Mouse (Mus musculus) MEL (cell line): Measurements from ENCODE around the gene Tmem242. TPM values are rescaled to one million over a fixed set of nuclear protein-coding genes. Genes with fewer than 3 reads are reported as not detected.

Experiments used
- DNase-seq: peaks from one replicate; pipeline ENCODE4 v3.0.0; 2011; ENCODE audit warnings: low read depth, low spot score
- H3K27ac ChIP-seq: 2 replicates; pipeline ENCODE4 v1.5.1; 2012; ENCODE audit warnings: low read depth, mild to moderate bottlenecking, control low read depth, low read length, moderate library complexity; ENCODE audit not compliant: control insufficient read depth
- H3K27me3 ChIP-seq, 2 experiments: fragments of 150-350 bp in 1 of 2; sonication (generic) in 1 of 2; 2 replicates each; pipeline ENCODE4 v1.6.1; 2012; ENCODE audit warnings: low read length in 2 of 2, mild to moderate bottlenecking in 2 of 2, improper control_type of control experiment in 1 of 2, moderate library complexity in 1 of 2; ENCODE audit not compliant: insufficient read depth in 2 of 2, control insufficient read depth in 1 of 2
- H3K36me3 ChIP-seq, 2 experiments: 2 replicates each; pipeline ENCODE4 v1.6.1; 2012 to 2014; ENCODE audit warnings: low read length in 2 of 2, improper control_type of control experiment in 1 of 2, inconsistent platforms in 1 of 2, mild to moderate bottlenecking in 1 of 2; ENCODE audit not compliant: insufficient read depth in 2 of 2, control insufficient read depth in 1 of 2
- H3K4me1 ChIP-seq, 2 experiments: fragments of 150-350 bp in 1 of 2; sonication (generic) in 1 of 2; 2 replicates each; pipeline ENCODE4 v1.6.1; 2012; ENCODE audit warnings: low read length in 2 of 2, improper control_type of control experiment in 1 of 2, mild to moderate bottlenecking in 1 of 2; ENCODE audit not compliant: insufficient read depth in 2 of 2, control insufficient read depth in 1 of 2
- H3K4me3 ChIP-seq, 2 experiments: fragments of 150-350 bp in 1 of 2; sonication (generic) in 1 of 2; 2 replicates each; pipeline ENCODE4 v1.5.1; 2012; ENCODE audit warnings: low read depth in 2 of 2, low read length in 2 of 2, mild to moderate bottlenecking in 2 of 2, moderate library complexity in 2 of 2, control low read depth in 1 of 2, improper control_type of control experiment in 1 of 2; ENCODE audit not compliant: control insufficient read depth in 1 of 2, insufficient read depth in 1 of 2
- H3K79me2 ChIP-seq: 2 replicates; pipeline ENCODE4 v1.6.1; 2012; ENCODE audit warnings: mild to moderate bottlenecking, low read length, moderate library complexity; ENCODE audit not compliant: control insufficient read depth, poor library complexity, insufficient read depth
- H3K9ac ChIP-seq: 2 replicates; pipeline ENCODE4 v1.6.1; 2012; ENCODE audit warnings: low read depth, mild to moderate bottlenecking, control low read depth, low read length, moderate library complexity; ENCODE audit not compliant: control insufficient read depth, poor library complexity, severe bottlenecking
- H3K9me3 ChIP-seq: fragments of 150-350 bp; sonication (generic); replicated peaks from 2 replicates; pipeline ENCODE4 v1.6.1; 2012; ENCODE audit warnings: mild to moderate bottlenecking, low read length, improper control_type of control experiment, moderate library complexity; ENCODE audit not compliant: insufficient read depth
- CTCF ChIP-seq, 3 experiments: IDR thresholded peaks in 2 of 3; conservative IDR thresholded peaks in 1 of 3; 2 replicates each; pipeline ENCODE4 v1.5.1; 2011 to 2012; ENCODE audit warnings: low read length in 3 of 3, low read depth in 2 of 3, mild to moderate bottlenecking in 2 of 3, improper control_type of control experiment in 1 of 3, inconsistent platforms in 1 of 3, mixed read lengths in 1 of 3, moderate library complexity in 1 of 3; ENCODE audit not compliant: control insufficient read depth in 1 of 3, insufficient read depth in 1 of 3, poor library complexity in 1 of 3, severe bottlenecking in 1 of 3
- E2F4 ChIP-seq: IDR thresholded peaks from 2 replicates; pipeline ENCODE4 v1.6.1; 2011; ENCODE audit warnings: low read depth, low read length, improper control_type of control experiment, borderline replicate concordance
- ELF1 ChIP-seq: IDR thresholded peaks from 2 replicates; pipeline ENCODE4 v1.6.1; 2014; ENCODE audit warnings: low read depth, mild to moderate bottlenecking, inconsistent platforms, low read length, improper control_type of control experiment, moderate library complexity
- EP300 ChIP-seq, 2 experiments: IDR thresholded peaks; 2 replicates each; pipeline ENCODE4 v1.6.1; 2011; ENCODE audit warnings: improper control_type of control experiment in 2 of 2, low read length in 2 of 2, low read depth in 1 of 2, mild to moderate bottlenecking in 1 of 2
- ETS1 ChIP-seq: IDR thresholded peaks from 2 replicates; pipeline ENCODE4 v1.6.1; 2012; ENCODE audit warnings: low read depth, mild to moderate bottlenecking, inconsistent platforms, low read length, improper control_type of control experiment, moderate library complexity
- GABPA ChIP-seq: IDR thresholded peaks from 2 replicates; pipeline ENCODE4 v1.6.1; 2012; ENCODE audit warnings: low read depth, mild to moderate bottlenecking, inconsistent platforms, low read length, improper control_type of control experiment, moderate library complexity
- GATA1 ChIP-seq: IDR thresholded peaks from 2 replicates; pipeline ENCODE4 v1.6.1; 2011; ENCODE audit warnings: low read depth, low read length, improper control_type of control experiment
- JUND ChIP-seq: IDR thresholded peaks from 2 replicates; pipeline ENCODE4 v1.6.1; 2011; ENCODE audit warnings: low read depth, mild to moderate bottlenecking, improper control_type of control experiment, low read length
- MAX ChIP-seq: IDR thresholded peaks from 2 replicates; pipeline ENCODE4 v1.6.1; 2011; ENCODE audit warnings: low read length, improper control_type of control experiment
- MEF2A ChIP-seq: IDR thresholded peaks from 2 replicates; pipeline ENCODE4 v1.6.1; 2014; ENCODE audit warnings: low read depth, mild to moderate bottlenecking, inconsistent platforms, low read length, improper control_type of control experiment; ENCODE audit not compliant: poor library complexity, insufficient replicate concordance, severe bottlenecking; ENCODE audit errors: extremely low read depth
- MXI1 ChIP-seq: IDR thresholded peaks from 2 replicates; pipeline ENCODE4 v1.6.1; 2011; ENCODE audit warnings: mild to moderate bottlenecking, low read depth, low read length, improper control_type of control experiment
- MYB ChIP-seq: IDR thresholded peaks from 2 replicates; pipeline ENCODE4 v1.6.1; 2011; ENCODE audit warnings: mild to moderate bottlenecking, low read depth, low read length, improper control_type of control experiment
- MYC ChIP-seq: IDR thresholded peaks from 2 replicates; pipeline ENCODE4 v1.6.1; 2011; ENCODE audit warnings: low read depth, mild to moderate bottlenecking, low read length, improper control_type of control experiment, moderate library complexity
- NELFE ChIP-seq: IDR thresholded peaks from 2 replicates; pipeline ENCODE4 v1.6.1; 2011; ENCODE audit warnings: low read depth, low read length, improper control_type of control experiment
- POLR2A ChIP-seq, 2 experiments: IDR thresholded peaks; 2 replicates each; pipeline ENCODE4 v1.6.1; 2011 to 2012; ENCODE audit warnings: low read length in 2 of 2, mild to moderate bottlenecking in 2 of 2, control low read depth in 1 of 2, improper control_type of control experiment in 1 of 2, low read depth in 1 of 2, moderate library complexity in 1 of 2; ENCODE audit not compliant: control insufficient read depth in 1 of 2, insufficient read depth in 1 of 2, poor library complexity in 1 of 2
- POLR2AphosphoS2 ChIP-seq: IDR thresholded peaks from 2 replicates; pipeline ENCODE4 v1.6.1; 2011; ENCODE audit warnings: low read length, improper control_type of control experiment
- RCOR1 ChIP-seq: IDR thresholded peaks from 2 replicates; pipeline ENCODE4 v1.6.1; 2012; ENCODE audit warnings: low read depth, mild to moderate bottlenecking, inconsistent platforms, low read length, improper control_type of control experiment
- SIN3A ChIP-seq: IDR thresholded peaks from 2 replicates; pipeline ENCODE4 v1.6.1; 2012; ENCODE audit warnings: low read length, improper control_type of control experiment, inconsistent platforms
- SMC3 ChIP-seq: IDR thresholded peaks from 2 replicates; pipeline ENCODE4 v1.6.1; 2011; ENCODE audit warnings: low read depth, low read length, improper control_type of control experiment
- TAL1 ChIP-seq: IDR thresholded peaks from 2 replicates; pipeline ENCODE4 v1.6.1; 2012; ENCODE audit warnings: mild to moderate bottlenecking, inconsistent platforms, low read length, moderate library complexity, mixed read lengths
- TBP ChIP-seq: IDR thresholded peaks from 2 replicates; pipeline ENCODE4 v1.8.0; 2011; ENCODE audit warnings: low read depth, low read length, improper control_type of control experiment
- TCF12 ChIP-seq: IDR thresholded peaks from 2 replicates; pipeline ENCODE4 v1.6.1; 2014; ENCODE audit warnings: low read depth, mild to moderate bottlenecking, inconsistent platforms, low read length, improper control_type of control experiment, moderate library complexity
- ZC3H11A ChIP-seq: IDR thresholded peaks from 2 replicates; pipeline ENCODE4 v1.6.1; 2012; ENCODE audit warnings: low read depth, mild to moderate bottlenecking, inconsistent platforms, low read length, improper control_type of control experiment
- ZKSCAN1 ChIP-seq: IDR thresholded peaks from 2 replicates; pipeline ENCODE4 v1.6.1; 2012; ENCODE audit warnings: low read depth, mild to moderate bottlenecking, inconsistent platforms, low read length, improper control_type of control experiment, moderate library complexity
- ZNF384 ChIP-seq: IDR thresholded peaks from 2 replicates; pipeline ENCODE4 v1.6.1; 2012; ENCODE audit warnings: low read depth, mild to moderate bottlenecking, inconsistent platforms, low read length, improper control_type of control experiment
- polyA plus RNA-seq, 2 experiments: library from polyadenylated mRNA; stranded (reverse) in 1 of 2; unstranded in 1 of 2; fragments of >175 nt in 1 of 2; fragments of >200 nt in 1 of 2; gene quantifications; 2 replicates each; pipeline versions ENCODE4 v1.2.1 to v1.2.4; 2012; ENCODE audit warnings: low replicate concordance in 2 of 2, low read depth in 1 of 2; ENCODE audit not compliant: insufficient read length in 2 of 2, insufficient read depth in 1 of 2, missing spikeins in 1 of 2
- total RNA-seq: library from RNA; depleted of rRNA; stranded (reverse); fragments of 300-350 nt; gene quantifications from 2 replicates; pipeline ENCODE4 v1.2.3, GENCODE M21; 2012

Gene Tmem242
- total and polyA plus RNA-seq, 3 experiments: 27.0 to 49.2 TPM; not detected in 1

DNA sequence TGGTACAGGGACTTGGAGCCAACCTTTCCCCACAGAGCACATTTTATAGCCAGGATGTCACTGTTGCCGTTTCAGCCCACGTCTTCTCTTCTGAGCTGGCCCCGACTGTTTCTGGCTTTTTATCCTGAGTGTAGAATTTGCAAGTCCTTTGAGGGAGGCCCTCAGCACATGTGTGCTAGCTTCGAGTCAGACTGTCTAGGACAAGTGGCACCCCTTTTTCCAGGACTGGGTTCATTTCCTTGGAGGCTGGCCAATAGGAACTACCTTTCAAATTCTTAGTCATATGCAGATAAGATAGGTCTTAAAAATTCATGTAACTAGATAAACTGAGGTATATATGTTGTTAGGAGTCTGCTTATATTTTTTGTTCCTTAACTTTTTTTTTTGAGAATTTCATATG, 29.7 kb downstream of the Tmem242 start:
- Histone ChIP-seq H3K9me3 (no peaks in the 10 kb centered on the region), H3K4me1 (peaks cover 4 to 30% of the 10 kb centered on the region in 2 experiments; a peak in 3 of 4 replicates)
- peak; percentile 77 for DNase-seq
- no peak; the same call in 1 of the 2 replicates for TF ChIP-seq SIN3A
- TF ChIP-seq CTCF (IDR thresholded peaks at IDR 0.05 in 2 of 3, conservative IDR thresholded peaks at IDR 0.05 in 1 of 3; ENCODE audit: control insufficient read depth in 1 of 3, insufficient read depth in 1 of 3, low read depth in 2 of 3, low read length in 3 of 3, poor library complexity in 1 of 3, severe bottlenecking in 1 of 3): no peak
- TF ChIP-seq SMC3: 0 out of 2 replicates have a peak, but pooled peaks have one; percentile 11
- TF ChIP-seq ETS1: peak; percentile 67
- TF ChIP-seq E2F4: no peak
- peak; percentile 71 for TF ChIP-seq GATA1
- peak; percentile 36 for TF ChIP-seq POLR2AphosphoS2
- TF ChIP-seq JUND: no peak
- TF ChIP-seq MYC: 0 out of 2 replicates have a peak, but pooled peaks have one; percentile 41
- TF ChIP-seq RCOR1: no peak
- peak; percentile 56; the same call in 1 of the 2 replicates for TF ChIP-seq MXI1
- peak in 1 of 2 experiments; percentile 44; a peak in 1 of 4 replicates for TF ChIP-seq EP300 (IDR thresholded peaks at IDR 0.05; ENCODE audit: low read depth in 1 of 2, low read length in 2 of 2)
- peak; percentile 41; the same call in 1 of the 2 replicates for TF ChIP-seq MAX
- no peak for TF ChIP-seq ZKSCAN1
- TF ChIP-seq TCF12: no peak
- TF ChIP-seq POLR2A (IDR thresholded peaks at IDR 0.05; ENCODE audit: control insufficient read depth in 1 of 2, insufficient read depth in 1 of 2, low read depth in 1 of 2, low read length in 2 of 2, poor library complexity in 1 of 2): peak in 1 of 2 experiments; percentile 66; a peak in 2 of 4 replicates
- no peak for TF ChIP-seq ZC3H11A
- no peak for TF ChIP-seq MEF2A
- TF ChIP-seq GABPA: no peak
- TF ChIP-seq, all 39 proteins: peak for 9
- H3K27me3 ChIP-seq: no peaks in the 10 kb centered on the region
- H3K36me3 ChIP-seq: peaks cover 3 to 32% of the 10 kb centered on the region in 2 experiments; a peak in 3 of 4 replicates
- H3K27ac ChIP-seq: peak overlapping the region; percentile 66
- no peak overlapping the region for H3K9ac ChIP-seq
- H3K4me3 ChIP-seq: no peak overlapping the region; a peak in 1 of 4 replicates
- peaks cover 19% of the 10 kb centered on the region for H3K79me2 ChIP-seq

DNA sequence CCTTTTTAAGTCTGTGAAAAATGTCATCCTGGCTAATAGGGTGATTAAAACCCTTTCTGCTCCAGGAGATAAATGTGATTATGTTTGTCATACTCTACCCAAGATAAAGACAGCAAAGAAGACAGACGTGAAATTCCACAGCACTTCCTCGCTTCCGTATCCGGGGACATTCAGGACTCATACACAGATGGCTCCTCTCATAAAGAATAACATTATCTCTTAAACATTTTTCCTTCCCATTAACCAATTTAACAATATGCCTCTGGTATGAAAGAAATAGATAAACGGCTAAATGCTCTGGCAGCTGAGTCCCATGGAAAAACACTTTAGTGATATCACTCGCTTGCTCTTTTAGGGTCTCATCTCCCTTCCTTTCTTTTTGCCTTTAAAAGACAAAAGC, 33.0 kb downstream of the Tmem242 start:
- peak overlapping the region; percentile 72 for H3K9ac ChIP-seq
- TF ChIP-seq NELFE (no peak), CTCF (IDR thresholded peaks at IDR 0.05 in 2 of 3, conservative IDR thresholded peaks at IDR 0.05 in 1 of 3; ENCODE audit: control insufficient read depth in 1 of 3, insufficient read depth in 1 of 3, low read depth in 2 of 3, low read length in 3 of 3, poor library complexity in 1 of 3, severe bottlenecking in 1 of 3) (no peak), TBP (no peak), MYC (peak; percentile 17; the same call in 1 of the 2 replicates), TAL1 (0 out of 2 replicates have a peak, but pooled peaks have one; percentile 2), ETS1 (peak; percentile 66), MAX (no peak), ZNF384 (no peak), ELF1 (no peak; the same call in 1 of the 2 replicates), MYB (no peak), GATA1 (peak; percentile 51), EP300 (IDR thresholded peaks at IDR 0.05; ENCODE audit: low read depth in 1 of 2, low read length in 2 of 2) (peak; percentile 22 to 56; a peak in 1 of 4 replicates)
- H3K9me3 ChIP-seq: no peaks in the 10 kb centered on the region
- peaks cover 3 to 32% of the 10 kb centered on the region in 2 experiments; a peak in 3 of 4 replicates for H3K36me3 ChIP-seq
- no peaks in the 10 kb centered on the region for H3K27me3 ChIP-seq
- peaks cover 21% of the 10 kb centered on the region for H3K79me2 ChIP-seq
- peak; percentile 65 for DNase-seq
- peak overlapping the region; percentile 55 to 57 for H3K4me3 ChIP-seq
- H3K4me1 ChIP-seq: peaks cover 4 to 34% of the 10 kb centered on the region in 2 experiments; a peak in 3 of 4 replicates
- peak overlapping the region; percentile 73 for H3K27ac ChIP-seq
